Mouse (Mus musculus) common myeloid progenitor, adult 5-6 weeks (primary cell): Measurements from ENCODE around the gene Svs2. TPM values are rescaled to one million over a fixed set of nuclear protein-coding genes. Genes with fewer than 3 reads are reported as not detected.
A peak's percentile ranks its signal among the peaks of the same experiment; 100 is the strongest.
"Not testable (repeated sequence)": the region's sequence is repeated elsewhere in the genome, so short reads cannot be mapped to it uniquely, and the experiment has no call there.

Experiments used
- ATAC-seq: replicated peaks from 2 replicates; pipeline ENCODE4 v1.8.0; 2016; ENCODE audit warnings: low read depth, mild to moderate bottlenecking, moderate TSS enrichment, inconsistent platforms; ENCODE audit not compliant: poor library complexity, severe bottlenecking
- total RNA-seq: library from RNA; stranded (forward); fragments of 200-1000, 187-1606 nt; gene quantifications from 2 replicates; pipeline ENCODE4 v1.2.3, GENCODE M21; 2017

Gene Svs2
- not detected in 2 replicates for total RNA-seq

GRCm38 (mm10) chr2:164238366-164238765 is at the start of gene Svs2:
Gene Svs2, minus strand, starts transcription at chr2:164238466.
- no peak for ATAC-seq

DNA sequence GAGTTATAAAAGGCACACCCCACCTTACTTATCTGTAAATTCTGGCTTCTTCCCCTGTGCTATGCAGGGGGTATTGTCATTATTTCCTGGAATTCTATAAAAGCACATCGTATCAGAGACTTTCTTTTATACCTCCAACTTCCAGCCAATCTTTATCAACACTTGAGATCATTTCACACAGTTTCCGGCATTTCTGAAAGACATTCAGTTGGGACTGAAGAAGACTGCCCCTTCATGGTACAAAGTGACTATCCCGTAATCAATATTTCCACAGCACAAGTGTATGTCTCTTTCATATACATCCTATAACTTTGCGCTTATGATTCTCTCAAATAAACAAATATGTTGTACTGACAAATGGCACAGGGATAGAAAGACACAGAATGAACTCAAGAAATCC is 40.1 kb upstream of the Svs2 start, which contains the start of gene Svs4:
Gene Svs4, minus strand, starts transcription at position 101 of the 400 bp plus-strand sequence.
- no peak for ATAC-seq

DNA sequence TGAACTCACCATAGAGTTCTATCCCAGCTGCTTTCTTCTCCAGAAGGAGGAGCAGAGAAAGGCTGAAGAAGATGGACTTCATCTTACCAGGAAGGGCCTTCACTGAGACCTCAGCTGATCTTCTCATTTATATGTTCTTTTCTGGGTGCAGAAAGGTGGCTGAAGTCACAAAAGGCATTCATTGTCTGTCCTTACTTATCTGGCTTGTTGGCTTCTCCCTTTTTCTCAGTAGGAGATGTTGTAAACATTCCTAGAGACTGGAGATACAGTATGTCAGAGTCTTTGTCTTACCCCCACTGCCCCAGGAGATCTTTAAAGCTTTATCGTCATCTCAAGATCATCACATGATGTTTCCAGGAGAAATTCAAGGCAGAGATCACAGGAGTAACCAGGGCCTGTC is 18.3 kb upstream of the Svs2 start, which contains the start of gene Svs3b:
Gene Svs3b, minus strand, starts transcription at position 101 of the 400 bp plus-strand sequence.
- ATAC-seq: not testable (repeated sequence)

DNA sequence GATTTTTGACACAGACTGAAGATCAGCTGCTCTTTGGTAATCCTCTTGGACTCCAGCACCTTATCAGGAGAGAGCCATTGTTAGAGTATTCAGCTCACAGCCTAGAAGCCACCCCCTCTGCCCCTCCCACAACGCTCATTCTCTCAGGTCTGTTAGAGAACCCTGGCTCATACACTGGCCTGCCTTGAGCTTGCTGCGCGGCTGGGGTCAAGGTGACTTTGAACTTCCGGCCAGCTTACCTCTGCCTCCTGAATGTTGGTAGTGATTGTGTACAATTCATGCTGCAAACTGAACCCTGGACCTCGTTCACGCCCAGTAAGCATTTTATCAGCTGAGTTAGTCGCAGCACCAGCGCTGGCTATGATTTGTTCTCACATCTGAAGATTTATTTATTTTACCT is 5.6 kb downstream of the Svs2 start:
- ATAC-seq: no peak

GRCm38 (mm10) chr2:164228361-164229070 is 9.8 kb downstream of the Svs2 start:
- ATAC-seq: no peak

DNA sequence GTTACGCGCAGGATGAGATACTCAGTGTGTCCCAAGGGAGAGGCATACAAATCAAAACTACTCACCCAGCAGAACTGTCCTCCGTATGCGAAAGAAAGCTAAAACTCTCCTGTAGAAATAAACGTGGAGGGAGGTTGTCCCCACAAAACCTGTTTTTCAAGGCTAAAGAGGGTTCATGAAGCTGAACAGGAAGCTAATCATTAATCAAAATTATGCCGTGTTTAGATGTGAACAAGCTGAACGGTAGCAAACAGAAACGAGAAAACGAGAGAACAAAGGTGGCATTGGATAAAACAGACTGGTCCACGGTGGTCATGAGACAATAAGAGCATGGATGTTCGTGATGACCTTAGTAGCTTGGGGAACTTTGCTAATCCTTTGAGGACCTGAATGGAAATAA is 16.7 kb downstream of the Svs2 start, which contains the start of gene Wfdc15b:
Gene Wfdc15b, minus strand, starts transcription at position 139 of the 400 bp plus-strand sequence.
- no peak for ATAC-seq

DNA sequence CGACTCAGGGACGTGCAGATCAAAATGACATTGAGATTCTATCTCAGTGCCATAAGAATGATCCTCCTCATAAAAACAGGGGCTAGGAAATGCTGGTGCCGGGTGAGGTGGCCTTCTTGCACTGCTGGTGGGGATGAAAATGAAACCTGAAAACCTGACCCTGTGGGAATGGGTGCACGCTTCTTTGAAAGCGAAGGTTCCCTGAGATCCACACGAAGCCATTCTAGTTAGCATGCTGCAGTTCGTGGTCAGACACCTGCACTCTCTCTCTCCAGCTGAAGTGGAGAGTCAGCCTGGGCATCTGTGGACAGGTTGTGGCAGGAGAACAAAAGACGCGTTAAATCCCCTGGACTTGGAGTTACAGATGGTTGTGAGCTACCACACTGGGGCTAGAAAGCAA is 19.0 kb downstream of the Svs2 start:
- ATAC-seq: no peak

- no peak for ATAC-seq
These were observed 25.6 kb downstream of the Svs2 start for GRCm38 (mm10) chr2:164212711-164213110.

DNA sequence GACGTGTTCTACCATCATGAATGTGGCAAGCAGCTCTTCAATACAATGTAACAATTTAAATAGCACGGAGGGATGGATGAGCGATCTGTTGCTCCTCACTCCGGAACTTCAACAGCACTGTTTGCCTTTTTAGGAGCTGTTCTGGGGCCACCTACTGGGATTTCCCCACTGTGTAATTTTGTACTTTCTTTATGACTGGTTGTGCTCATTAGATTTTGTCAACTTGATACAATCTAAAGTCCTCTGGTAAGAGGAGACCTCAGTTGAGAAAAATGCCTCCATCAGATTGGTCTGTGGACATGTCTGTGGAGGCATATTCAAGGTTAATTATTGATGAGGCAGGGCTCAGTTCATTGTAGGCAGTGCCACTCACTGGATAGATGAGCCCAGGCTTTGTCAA is 27.4 kb downstream of the Svs2 start:
- ATAC-seq: no peak

- ATAC-seq: no peak
These were observed 31.6 kb downstream of the Svs2 start for GRCm38 (mm10) chr2:164206676-164207075.

- ATAC-seq: not testable (repeated sequence)
These were observed 32.3 kb downstream of the Svs2 start for GRCm38 (mm10) chr2:164206011-164206410.

GRCm38 (mm10) chr2:164199626-164200327 is 38.5 kb downstream of the Svs2 start, which contains the start of gene Wfdc15a:
Gene Wfdc15a, minus strand, starts transcription at chr2:164200130.
- ATAC-seq: no peak

GRCm38 (mm10) chr2:164196700-164196990 is 41.6 kb downstream of the Svs2 start:
- no peak for ATAC-seq

DNA sequence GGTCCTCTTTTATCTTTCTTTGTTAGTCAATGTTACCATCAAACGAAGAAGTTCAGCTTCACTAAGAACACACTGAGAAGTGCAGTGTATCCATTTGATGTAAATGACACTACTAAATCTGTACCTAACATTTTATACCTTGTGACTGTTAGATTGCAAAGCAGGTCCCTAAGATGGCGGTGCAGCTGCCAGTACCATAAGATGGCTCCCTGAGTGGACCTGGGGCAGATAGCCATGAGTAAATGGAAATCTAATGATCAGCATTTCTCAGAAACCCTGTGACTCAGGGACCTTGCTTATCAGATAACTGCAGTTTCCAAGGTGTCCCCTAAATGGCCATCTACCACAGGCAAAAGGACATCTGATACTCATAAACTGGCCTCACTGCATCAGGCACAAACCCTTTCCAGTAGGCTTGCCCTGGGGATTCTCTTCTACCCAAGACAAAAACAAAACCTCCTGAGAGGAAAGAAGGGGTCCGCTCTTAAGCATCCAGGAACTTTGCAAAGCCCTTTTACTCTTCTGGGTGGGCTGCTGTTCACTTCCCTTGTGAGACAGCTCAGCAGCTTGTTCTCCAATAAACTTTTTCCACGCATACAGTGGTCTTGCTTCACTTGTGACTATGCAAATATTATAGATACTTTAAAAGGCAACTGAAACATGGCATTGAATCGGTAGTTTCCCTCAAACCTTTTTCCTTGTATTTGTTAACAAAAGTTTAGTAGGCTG is 42.1 kb downstream of the Svs2 start:
- no peak for ATAC-seq

DNA sequence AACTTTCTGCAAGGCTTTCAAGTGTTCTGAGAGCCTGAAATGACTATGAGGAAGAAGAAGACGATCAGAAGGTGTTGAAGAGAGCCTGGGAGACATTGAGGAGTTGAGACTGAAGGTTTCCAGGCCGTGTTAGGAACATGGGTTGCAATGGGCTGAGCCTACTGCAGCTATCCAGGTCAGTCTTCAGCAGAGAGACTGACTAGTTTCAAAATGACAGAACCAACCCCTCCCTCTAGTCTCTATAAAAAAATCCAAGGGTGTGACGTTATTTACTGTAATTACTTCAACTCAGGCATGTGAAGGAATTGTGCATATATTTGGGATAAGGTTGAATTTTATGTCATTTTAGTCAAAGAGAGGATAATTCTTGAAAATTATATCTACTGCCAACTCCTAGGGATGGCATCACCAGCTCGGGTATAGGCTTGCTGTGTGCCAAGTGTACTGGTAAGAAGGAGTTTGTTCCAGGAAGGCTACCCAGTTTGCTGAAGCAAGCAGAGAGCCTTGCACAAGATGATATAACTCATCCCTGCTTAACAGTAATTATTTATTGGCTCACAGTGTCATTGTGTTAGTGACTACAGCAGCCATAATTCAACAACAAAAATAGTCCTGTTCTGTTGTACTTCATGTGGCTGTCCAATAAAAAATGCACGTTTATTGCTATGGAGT is 43.2 kb downstream of the Svs2 start:
- no peak for ATAC-seq

GRCm38 (mm10) chr2:164192279-164192678 is 46.0 kb downstream of the Svs2 start:
- ATAC-seq: no peak

GRCm38 (mm10) chr2:164190576-164190975 is 47.7 kb downstream of the Svs2 start, which contains the start of gene Wfdc12:
Gene Wfdc12, minus strand, starts transcription at chr2:164190608.
- no peak for ATAC-seq

- peak; percentile 92 for ATAC-seq
These were observed 49.5 kb downstream of the Svs2 start for GRCm38 (mm10) chr2:164188722-164189121.
